Mouse (Mus musculus): ENCODE measurements around the gene Spata32. TPM values are rescaled to one million over a fixed set of nuclear protein-coding genes. Genes with fewer than 3 reads are reported as not detected.

Gene Spata32
- total RNA-seq, 2 experiments from 2014 or later: not detected

DNA sequence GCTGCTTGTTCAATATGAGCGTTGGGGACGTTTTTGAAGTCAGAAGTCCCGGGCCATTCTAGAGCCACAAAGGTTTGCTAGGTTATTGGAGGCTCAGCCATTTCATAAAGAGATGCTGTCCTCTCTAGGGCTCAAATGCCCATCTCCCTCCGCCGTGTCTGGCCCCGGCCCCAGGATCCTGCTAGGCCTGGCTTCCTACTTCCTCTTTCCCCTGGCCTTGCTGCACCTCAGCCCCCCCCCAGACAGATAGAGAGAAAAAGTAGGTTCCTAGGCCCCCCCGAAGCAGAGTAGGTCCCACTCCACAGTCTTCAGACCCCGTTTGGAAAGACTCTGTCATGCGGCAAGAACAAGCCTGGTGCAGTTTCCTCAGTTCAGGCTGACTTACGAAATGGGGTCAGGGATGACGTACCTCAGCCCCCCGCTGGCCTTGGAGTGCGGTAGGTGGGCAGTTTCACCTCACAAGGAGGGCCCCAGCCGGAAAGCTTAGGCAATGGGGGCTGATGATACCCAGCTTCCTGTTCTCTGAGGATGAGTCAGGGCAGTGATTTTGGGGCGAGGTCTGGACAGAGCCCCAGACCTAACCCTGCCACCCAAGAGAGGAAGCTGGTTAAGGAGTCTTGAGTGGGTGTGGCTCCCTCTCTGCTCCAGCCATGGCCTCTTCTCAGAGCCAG, 40.3 kb downstream of the Spata32 start:
- no peak for DNase-seq (ENCODE audit: low spot score)
- intact Hi-C loops (cut with DNase I): no loop called here

DNA sequence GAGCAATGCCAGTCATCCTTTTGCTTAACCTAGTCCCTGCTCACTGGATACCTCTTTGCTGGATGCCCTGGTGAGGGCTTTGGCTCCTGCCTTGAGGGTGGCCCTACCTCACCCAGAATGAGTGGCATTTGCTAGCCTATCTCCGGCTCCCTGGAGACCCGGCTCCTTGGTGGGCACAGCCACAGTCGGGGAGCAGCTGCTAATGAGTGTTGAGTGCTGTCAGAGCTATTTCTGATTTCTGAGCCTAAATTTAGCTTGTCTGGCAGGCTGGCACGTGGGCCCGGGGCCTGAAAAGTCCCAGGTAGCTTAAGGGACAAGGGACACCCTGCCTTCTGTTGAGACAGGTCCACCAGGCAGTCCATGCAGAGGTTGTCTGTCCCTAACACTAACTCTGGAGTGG, 41.0 kb downstream of the Spata32 start:
- DNase-seq (ENCODE audit: low spot score): no peak
- intact Hi-C loops (cut with DNase I): no loop called here

DNA sequence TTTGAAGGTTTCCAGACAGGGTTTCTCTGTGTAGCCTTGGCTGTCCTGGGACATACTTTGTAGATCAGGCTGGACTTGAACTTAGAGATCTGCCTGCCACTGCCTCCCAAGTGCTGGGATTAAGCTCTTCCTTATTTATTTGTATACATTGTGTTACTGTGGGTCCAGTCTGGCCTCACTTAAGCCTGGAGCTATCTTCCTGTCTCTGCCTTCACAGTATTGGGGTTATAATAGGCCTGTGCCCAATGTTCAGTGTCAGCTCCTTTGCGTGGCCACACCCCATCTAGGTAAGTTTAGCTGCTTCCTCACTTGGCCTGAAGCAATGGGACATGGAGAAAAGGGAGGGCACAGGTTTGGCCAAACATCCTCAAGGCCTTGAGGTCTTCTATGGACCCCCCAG, 41.7 kb downstream of the Spata32 start:
- DNase-seq (ENCODE audit: low spot score): no peak
- intact Hi-C loops (cut with DNase I): no loop called here

DNA sequence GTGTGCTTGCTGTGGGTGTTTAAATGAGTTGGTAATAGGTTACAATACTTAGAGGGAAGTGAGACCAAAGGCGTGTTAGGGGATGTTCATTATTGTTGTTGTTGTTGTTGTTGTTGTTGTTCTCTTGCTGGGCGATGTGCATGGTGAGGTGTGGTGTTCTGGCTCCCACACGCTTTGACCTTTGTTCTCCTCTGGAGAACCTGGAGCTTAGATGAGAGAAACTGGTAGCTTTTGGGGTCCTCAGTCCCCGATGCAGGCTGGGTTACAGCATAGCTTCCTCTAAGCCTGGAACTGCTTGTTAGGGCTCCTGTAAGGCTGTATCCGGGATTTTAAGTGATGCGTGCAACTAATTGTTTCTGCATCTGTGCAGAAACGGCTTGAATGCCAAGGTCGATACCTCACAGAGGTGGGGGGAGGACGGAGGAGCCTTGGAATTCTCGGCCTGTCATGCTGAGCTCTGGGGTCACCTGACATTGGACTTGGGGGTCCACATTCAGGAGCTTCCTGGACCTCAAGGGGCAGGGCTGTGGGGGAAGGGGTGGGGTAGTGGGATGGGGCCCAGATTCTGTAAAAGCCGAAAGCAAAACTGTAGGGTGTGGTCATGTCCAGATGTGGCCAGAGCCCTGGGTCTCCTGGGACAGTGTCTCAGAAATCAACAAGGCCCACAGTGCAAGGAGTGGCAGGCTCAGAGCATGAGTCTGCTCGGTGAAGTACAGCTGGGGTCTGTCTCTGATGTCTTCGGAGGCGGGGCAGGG, 42.4 kb downstream of the Spata32 start:
- intact Hi-C loops (cut with DNase I): no loop called here
- peak; percentile 65 for DNase-seq (ENCODE audit: low spot score)

DNA sequence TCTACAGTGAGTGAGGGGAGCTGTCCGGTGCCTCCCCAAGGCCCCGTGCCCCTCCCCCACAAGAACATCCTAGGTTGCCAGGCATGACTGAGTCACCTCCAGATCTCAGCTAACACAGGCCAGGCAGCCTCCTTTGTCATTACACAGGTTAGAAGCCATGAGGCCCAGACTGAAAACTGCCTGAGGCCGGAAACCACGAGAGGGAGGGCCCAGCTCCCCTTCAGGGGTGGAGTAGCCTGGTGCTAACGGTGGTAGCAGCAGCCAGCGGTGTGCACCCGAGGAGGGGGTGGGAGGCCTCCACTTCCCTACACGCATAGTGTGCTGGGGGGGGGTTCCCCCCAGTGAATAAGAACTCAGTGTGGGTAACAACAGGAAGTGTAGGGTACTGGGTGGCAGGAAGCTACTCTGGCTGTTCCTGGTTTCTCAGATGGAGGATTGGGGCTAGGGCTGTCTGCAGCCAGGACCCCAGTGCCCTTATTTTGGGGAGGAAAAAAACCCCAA, 43.3 kb downstream of the Spata32 start:
- no peak for DNase-seq (ENCODE audit: low spot score)
- intact Hi-C loops (cut with DNase I): no loop called here

DNA sequence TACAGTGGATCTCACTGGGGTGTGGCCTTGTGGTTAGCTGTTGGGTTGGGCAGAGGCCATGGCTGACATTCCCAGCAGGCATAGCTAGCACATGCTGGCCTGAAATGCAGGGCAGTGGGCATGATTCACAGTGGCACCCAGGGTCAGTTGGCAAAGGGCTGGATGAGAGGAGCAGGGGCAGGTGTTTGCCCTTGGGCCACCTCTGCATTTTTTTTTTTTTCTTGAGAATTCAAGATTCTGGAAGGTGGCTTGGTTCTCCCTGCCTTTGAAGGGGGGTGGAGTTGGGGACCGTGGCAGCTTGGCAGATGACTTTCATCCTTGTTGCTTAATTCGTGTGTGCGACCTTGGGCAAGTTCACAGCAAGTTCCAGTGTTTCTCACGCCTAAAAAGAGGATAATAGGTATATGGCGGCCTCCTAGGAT, 43.8 kb downstream of the Spata32 start:
- intact Hi-C loops (cut with DNase I): no loop called here
- DNase-seq (ENCODE audit: low spot score): no peak

DNA sequence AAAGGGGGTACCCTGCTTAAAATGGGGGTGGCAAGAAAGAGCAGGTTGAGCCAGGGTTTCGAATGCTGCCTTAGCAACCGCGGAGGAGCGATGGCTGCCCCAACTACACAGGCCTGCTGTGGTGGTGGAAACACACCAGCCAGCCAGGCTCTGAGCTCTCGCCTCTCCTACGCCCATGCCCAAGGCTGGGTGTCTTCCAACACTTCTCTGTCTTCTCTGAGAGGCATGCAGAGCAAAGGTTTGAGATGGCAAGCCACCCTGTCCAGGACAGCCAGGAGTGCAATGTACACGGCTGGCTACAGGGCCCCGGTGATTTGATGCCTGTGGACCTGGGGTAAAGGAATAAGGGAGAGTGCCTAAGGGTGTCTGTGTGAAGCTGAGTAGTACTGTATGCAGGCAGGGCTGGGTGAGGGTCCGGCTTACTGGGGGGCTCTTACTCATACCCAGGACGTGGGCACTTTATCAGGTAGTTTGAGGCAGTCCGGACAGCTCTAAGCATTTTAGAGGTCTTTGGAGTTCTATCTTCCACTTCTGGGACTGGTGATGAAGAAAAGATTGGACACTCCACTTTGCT, 44.4 kb downstream of the Spata32 start:
- DNase-seq (ENCODE audit: low spot score): no peak
- intact Hi-C loops (cut with DNase I): no loop called here

DNA sequence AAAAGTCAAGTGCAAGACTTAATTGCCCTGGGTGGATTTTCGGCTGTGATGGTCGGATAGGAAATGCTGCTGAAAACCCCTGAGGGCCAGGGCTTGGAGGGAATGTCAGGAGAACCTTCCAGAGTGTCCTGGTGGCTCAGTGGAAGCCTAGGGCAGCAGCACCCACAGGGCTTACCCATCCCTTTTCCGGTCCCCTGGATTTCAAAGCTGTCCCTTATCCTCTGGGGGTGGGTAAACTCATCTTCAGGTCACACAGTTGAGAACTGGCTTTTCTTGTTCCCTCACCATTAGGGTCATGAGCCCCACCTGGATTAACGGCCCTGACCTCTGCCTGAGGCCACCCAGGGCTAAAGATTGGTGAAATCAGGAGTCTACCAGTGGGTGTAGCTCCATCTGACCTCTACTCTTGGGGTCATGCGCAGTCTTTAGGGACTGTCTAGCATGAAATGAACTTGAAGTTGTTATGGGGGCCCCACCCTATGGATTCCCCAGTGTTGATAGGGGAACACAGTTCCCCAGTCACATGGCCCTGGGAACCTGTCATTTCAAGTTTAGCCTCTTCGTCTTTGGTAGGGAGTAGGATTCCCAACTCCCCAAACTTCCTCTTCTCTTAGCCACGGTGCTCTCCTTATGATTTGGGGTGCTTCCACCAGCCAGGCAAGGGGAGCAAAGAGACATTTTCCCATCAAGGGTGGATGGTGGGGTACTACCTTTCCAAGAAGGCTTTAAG, 45.0 kb downstream of the Spata32 start:
- intact Hi-C loops (cut with DNase I): no loop called here
- no peak for DNase-seq (ENCODE audit: low spot score)

DNA sequence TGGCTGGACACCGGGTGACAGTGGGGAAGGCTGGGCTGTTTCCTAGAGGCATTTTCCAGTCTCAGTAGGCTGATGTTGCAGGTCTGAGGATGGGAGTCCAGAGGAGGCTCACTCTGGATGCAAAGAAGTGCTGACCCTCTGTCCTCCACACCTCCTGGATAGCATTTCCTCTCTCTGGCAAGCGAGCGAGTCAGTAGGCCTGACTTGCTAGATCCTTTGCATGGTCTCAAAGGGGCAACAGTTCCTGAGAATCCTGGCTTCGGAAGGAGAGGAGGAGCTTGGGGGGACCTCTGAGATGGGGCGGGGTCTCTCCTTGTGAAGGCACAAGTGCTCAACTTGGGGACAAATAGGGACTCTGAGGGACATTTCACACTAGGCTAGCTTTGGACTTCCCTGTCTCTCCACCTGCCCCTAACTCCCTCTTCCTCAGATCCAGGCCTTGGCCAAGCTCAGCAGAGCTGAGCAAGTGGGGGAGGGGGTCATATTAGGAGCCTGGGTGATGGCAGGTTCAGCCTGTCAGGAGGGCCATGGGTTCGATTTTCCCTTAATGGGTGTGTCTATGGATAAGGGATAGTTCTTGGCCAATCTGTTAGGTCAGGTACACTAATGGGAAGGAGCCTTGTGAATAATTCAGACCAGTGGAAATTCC, 45.7 kb downstream of the Spata32 start:
- no peak for DNase-seq (ENCODE audit: low spot score)

DNA sequence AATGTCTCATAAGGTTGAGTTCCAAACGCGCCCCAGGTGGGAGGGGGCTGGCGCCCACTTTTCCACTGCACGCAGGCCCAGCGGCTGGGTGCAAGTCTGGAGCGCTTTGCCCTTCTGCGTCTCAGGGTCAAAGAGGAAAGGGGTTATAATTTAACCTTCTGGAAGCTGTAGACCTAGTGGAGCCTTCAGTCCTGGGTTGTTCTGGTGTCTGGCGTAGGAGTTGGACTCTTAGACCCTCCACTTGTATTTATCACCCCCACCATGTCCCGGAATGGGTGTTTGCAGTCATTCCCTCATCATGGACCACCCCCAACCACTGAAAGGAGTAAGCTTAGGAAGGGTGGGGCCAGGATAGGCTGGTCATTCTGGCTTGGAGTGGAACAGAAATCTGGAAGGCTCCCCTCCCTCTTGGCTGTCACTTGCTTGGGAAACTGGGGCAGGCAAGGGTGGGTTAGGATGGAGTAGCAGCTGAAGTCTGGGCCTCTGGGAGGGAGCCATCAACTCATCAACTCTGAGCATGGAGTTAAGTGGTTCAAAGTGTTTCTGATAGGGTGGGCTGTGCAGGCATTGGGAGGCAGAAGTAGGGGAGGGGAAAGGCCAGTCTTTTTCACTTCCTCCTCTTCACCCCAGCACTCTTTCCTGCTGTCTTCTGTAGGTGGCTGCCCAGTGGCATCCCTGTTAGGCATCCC, 46.4 kb downstream of the Spata32 start:
- intact Hi-C loops (cut with DNase I): loop anchor here (1.0 to 2.0 kb wide), 2 partner anchors 54 to 61 kb away; no protein-coding TSS in a partner anchor
- DNase-seq (ENCODE audit: low spot score): no peak

More for the DNA sequence above, 45.7 kb downstream of the Spata32 start:
- intact Hi-C loops (cut with DNase I): no loop called here

DNA sequence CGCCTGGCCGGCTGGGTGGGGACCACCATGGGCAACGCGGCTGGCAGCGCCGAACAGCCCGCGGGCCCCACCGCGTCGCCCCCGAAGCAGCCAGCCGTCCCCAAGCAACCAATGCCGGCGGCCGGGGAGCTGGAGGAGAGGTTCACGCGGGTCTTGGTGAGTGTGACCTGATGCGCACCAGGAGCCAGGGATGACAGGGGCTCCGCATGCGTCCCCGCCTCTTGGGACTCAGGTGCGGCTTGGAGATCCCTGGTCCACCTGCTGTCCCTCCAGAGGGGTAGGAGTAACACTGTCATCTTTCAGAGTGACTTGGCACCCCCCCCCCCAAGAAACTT, 47.0 kb downstream of the Spata32 start:
- intact Hi-C loops (cut with DNase I): loop anchor here (1.0 to 2.0 kb wide), 2 partner anchors 55 to 62 kb away; no protein-coding TSS in a partner anchor
- DNase-seq (ENCODE audit: low spot score): no peak

DNA sequence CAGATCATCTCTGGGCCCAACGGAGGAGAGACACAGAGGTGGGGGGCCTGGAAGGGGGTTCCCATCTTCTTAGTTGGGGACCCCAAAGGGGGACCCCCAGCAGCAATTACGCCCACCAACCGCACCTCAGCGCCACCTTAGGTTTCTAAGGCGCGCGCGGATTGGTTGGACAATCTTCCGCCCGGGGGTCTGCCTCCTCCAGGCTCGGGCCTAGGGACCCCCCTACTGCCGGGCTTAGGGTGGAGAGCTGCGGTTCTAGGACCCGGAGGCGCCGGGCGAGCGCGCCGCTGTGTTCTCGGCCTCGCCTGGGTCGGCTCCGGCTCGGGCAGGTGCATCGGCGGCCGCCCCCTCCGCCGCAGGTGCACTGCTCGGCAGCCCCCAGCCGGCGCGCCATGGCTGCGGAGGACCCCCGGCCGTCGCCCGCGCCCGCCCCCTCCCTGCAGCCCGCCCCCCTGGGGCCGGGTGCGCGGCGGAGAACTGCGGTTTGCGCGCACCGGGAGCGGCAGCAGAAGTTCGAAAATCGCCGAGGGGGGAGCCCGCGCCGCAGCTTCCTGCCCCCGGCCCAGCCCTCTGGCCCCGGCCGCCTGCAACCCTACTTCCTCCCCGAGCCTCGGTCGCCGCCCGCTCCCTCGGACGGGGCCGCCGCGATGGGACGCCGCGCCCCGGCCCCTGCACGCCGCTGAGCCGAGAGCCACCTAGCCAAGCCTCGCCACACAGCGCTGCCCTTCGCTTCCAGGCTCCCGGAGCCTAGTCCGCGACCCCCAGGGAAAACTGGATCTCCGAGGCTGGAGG, 47.5 kb downstream of the Spata32 start, which contains the start of gene Fmnl1:
Gene Fmnl1 (plus strand): TSS at position 614 of the 792 bp plus-strand sequence.
- intact Hi-C loops (cut with DNase I): loop anchor here (1.0 to 2.0 kb wide), 2 partner anchors 56 to 62 kb away; no protein-coding TSS in a partner anchor
- DNase-seq (ENCODE audit: low spot score): no peak

DNA sequence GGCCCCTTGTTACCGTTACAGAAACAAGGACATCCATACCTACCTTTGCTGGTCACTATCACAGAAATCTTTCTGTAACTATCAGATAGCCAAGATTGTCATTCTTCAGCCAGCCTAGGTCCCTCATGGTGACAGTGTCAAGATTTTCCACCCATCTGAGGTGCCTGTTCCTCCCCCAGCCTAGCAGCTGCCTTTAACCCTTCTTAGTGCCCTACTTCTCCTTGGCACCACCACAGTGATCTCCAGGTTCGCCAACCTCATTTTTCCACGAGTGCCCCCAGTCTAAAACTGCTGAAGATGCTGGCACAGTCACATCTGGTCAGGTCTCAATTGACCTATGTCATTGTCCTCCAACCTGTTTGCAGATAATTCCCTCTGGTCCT, 48.1 kb downstream of the Spata32 start:
- intact Hi-C loops (cut with DNase I): loop anchor here (2.0 kb wide), 1 partner anchor 63 kb away; no protein-coding TSS in a partner anchor
- DNase-seq (ENCODE audit: low spot score): no peak

DNA sequence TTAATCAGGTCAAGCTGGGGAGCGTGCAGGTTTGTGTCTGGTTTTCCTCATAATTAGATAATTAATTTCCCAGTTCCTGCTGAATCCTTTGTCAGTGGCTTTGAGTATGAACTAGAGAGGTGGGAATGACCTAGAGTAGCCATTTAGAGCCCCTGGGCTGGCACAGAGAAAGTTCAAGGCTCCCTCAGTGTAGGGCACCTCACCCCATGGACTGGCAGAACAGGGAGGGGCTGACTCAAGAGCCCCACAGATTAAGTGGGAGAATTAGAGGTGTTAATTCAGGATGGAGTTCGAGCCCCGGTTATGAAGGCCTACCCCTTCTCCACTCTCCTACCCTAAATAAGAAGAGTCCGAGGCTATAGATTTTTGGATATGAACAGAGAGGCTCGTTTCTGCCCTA, 48.6 kb downstream of the Spata32 start:
- no peak for DNase-seq (ENCODE audit: low spot score)
- intact Hi-C loops (cut with DNase I): loop anchor here (1.0 to 10.0 kb wide), 4 partner anchors 16 to 245 kb away; partner anchors contain the start of gene Plekhm1

DNA sequence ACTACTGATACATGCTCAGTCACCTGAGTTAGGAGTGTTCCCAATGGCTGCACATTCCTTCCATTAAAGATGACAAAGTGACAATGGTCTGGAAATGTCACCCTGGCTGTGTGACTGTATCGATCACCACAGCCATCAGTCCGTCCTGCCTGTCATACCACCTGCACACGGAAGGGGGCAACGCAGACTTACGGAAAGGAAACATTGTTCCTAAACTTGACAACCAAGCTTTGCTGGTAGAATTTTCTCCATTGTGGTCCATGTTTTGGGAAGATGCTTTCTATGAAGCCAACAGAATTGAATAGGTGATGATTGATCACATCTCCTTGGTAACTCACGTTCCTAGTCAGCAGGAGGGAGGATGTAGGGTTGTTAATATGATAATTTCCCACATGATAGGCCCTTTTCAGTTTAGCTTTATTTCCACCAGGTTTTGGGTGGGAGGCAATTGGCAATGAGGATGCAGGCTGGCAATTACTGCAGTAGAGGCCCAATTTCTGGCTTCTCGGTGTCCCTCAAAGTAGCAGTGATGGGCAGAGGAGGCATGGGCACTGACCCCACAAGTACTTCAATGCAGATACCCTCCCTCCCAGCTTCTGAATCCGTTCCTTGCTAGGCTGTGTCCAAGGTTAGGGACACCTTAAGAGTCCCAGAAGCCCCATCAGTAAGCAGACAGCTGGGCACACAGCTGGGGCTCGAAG, 49.4 kb downstream of the Spata32 start:
- intact Hi-C loops (cut with DNase I): loop anchor here (1.0 to 10.0 kb wide), 4 partner anchors 16 to 246 kb away; partner anchors contain the start of gene Plekhm1
- DNase-seq (ENCODE audit: low spot score): no peak

DNA sequence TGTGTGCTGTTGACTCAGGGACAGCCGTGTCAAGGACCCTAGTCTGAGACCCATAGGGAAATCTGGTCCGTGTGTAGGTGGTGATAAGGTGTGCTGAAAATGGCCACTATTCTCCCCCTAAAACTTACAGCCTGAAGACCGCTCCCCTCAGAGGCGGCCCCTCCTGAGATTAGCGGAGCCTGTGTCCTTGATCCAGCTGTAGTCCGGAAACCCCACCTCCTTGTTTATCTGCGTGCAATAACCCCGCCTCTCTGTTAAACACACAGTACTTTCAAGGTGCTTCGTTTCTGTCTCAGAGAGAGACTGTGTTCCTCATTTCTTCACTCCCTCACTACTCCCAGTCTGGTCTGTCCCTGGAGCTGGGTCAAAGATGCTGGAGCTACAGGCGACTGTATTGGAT, 53.8 kb downstream of the Spata32 start:
- intact Hi-C loops (cut with DNase I): loop anchor here (10.0 kb wide), 1 partner anchor 250 kb away; the partner anchor contains the start of gene Plekhm1
- DNase-seq (ENCODE audit: low spot score): no peak

DNA sequence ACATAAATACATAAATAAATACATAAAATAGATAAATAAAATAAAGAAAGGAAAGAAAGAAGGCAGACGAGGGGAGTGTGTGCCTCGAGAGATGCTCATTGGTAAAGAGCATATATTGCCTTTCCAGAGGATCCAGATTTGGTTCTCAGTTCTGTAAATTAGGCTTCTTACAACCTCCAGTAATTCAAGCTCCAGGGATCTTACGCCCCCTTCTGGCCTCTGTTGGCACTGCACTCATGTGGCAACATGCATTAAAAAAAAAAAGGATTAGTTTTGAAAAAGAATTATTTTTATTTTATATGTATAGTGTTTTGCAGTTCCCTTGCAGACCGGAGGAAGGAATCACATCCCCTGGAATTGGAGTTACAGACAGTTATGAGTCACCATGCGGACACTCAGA, 56.1 kb downstream of the Spata32 start:
- no peak for DNase-seq (ENCODE audit: low spot score)
- intact Hi-C loops (cut with DNase I): loop anchor here (10.0 kb wide), 1 partner anchor 253 kb away; the partner anchor contains the start of gene Plekhm1

All from heart, postnatal 25 days (tissue).